Mouse (Mus musculus) thymus, adult 2 months (tissue): ENCODE results near the gene Ppp3ca.

Source experiments
- CTCF ChIP-seq: fragments of 200-500 bp; IDR thresholded peaks from 2 replicates; pipeline ENCODE4 v1.5.1; 2012; ENCODE audit warnings: mild to moderate bottlenecking, control low read depth, low read length, moderate library complexity, borderline replicate concordance; ENCODE audit not compliant: control insufficient read depth, poor library complexity, insufficient read depth; ENCODE audit errors: extremely low read depth
- POLR2A ChIP-seq: fragments of 200-500 bp; IDR thresholded peaks from 2 replicates; pipeline ENCODE4 v1.6.1; 2012; ENCODE audit warnings: mild to moderate bottlenecking, low read length, control low read depth, moderate library complexity; ENCODE audit not compliant: control insufficient read depth, poor library complexity, insufficient read depth; ENCODE audit errors: extremely low read depth

DNA sequence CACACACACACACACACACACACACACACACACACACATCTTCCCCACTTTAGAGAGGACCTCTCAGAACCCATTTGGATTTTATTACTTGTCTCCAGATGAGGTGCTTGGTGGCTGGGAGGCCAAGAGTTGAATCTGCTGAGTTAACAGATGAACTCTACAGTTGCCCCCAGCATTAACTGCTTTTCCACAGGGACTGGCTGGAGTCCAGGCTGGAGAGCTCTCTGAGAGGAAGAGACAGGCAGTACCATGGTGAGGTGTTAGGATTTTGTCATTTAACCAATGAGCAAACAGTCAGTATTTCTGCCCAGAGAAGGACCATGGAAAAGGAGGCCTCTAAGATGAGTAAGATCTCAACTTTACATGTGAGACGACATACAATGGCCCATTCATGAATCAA, 179.1 kb downstream of the Ppp3ca start:
- TF ChIP-seq CTCF (no peak), POLR2A (no peak)
